ENCODE assay signal across 9 mouse cellular contexts in genomic region chr9:59680534-59680875, GRCm38 (mm10). TPM values are rescaled to one million over a fixed set of nuclear protein-coding genes. Genes with fewer than 3 reads are reported as not detected.
DNase-seq lines count a peak whose midpoint lies in the region; ATAC-seq lines count a peak whose summit lies in the region.
"Had no signal": no experiment of that assay in that cellular context is flagged by ENCODE, and none has a peak within 500 bp of the region (broad histone marks: within the 10 kb centered on the region; RNA-seq: fewer than 3 reads in every experiment).

No protein-coding gene starts in this region.

- WGBS in heart, embryonic 11.5 days (ENCODE audit: insufficient replicate concordance): 8% methylated on average over 16 of the region's 16 CpGs
- WGBS in liver, embryonic 12.5 days (ENCODE audit: insufficient replicate concordance): 25% methylated on average over 16 of the region's 16 CpGs

- peaks cover 8% of the 10 kb centered on the region; the same call in 1 of the 2 replicates for H3K4me1 ChIP-seq in heart, embryonic 11.5 days (ENCODE audit: control insufficient read depth, insufficient read depth, low read length)
- H3K4me1 ChIP-seq in liver, embryonic 12.5 days: peaks cover 14% of the 10 kb centered on the region

- peak overlapping the region; percentile 45 for H3K4me3 ChIP-seq in heart, embryonic 11.5 days (ENCODE audit: low read depth, low read length)
- peak overlapping the region; percentile 52 for H3K4me3 ChIP-seq in liver, embryonic 12.5 days

- H3K4me2 ChIP-seq in heart, embryonic 11.5 days: peak overlapping the region; percentile 96
- peak overlapping the region; percentile 84 for H3K4me2 ChIP-seq in liver, embryonic 12.5 days

- DNase-seq in heart, postnatal 25 days (ENCODE audit: low spot score): no peak
- peak; percentile 50 for DNase-seq in urinary bladder, postnatal 14 days (ENCODE audit: low spot score)
- no peak for DNase-seq in urinary bladder, adult 2 months (ENCODE audit: low spot score)
- DNase-seq in yolk sac, embryonic 10.5 days (ENCODE audit: low spot score): peak; percentile 44
- DNase-seq in adrenal gland, adult 2 months: no peak
- no peak for DNase-seq in ovary, postnatal 14 days (ENCODE audit: low spot score)

- peak overlapping the region; percentile 52 for H3K9ac ChIP-seq in heart, embryonic 11.5 days (ENCODE audit: low read depth, low read length)
- H3K9ac ChIP-seq in liver, embryonic 12.5 days: no peak overlapping the region

- ATAC-seq in heart, embryonic 11.5 days (replicated peaks; ENCODE audit: insufficient number of reproducible peaks, low FRiP score, low TSS enrichment): 0 out of 2 replicates have a peak, but pooled peaks have one; percentile 3
- no peak for ATAC-seq in liver, embryonic 12.5 days

- H3K27me3 ChIP-seq in heart, embryonic 11.5 days (ENCODE audit: control insufficient read depth, insufficient read depth, low read length): peaks cover 18% of the 10 kb centered on the region
- peaks cover 53% of the 10 kb centered on the region for H3K27me3 ChIP-seq in liver, embryonic 12.5 days (replicated peaks)

- intact Hi-C loops in heart, postnatal 25 days (cut with DNase I): no loop called here

- no peak overlapping the region for H3K27ac ChIP-seq in heart, embryonic 11.5 days (ENCODE audit: low read depth, low read length)
- H3K27ac ChIP-seq in liver, embryonic 12.5 days: no peak overlapping the region

- H3K36me3 ChIP-seq in heart, embryonic 11.5 days (ENCODE audit: control insufficient read depth, insufficient read depth, low read length): peaks cover 20% of the 10 kb centered on the region
- H3K36me3 ChIP-seq in liver, embryonic 12.5 days: peaks cover 33% of the 10 kb centered on the region

- H3K9me3 ChIP-seq in heart, embryonic 11.5 days (replicated peaks; ENCODE audit: control insufficient read depth, low read length): no peaks in the 10 kb centered on the region
- H3K9me3 ChIP-seq in liver, embryonic 12.5 days (replicated peaks): no peaks in the 10 kb centered on the region

RNA-seq across cellular contexts. Expression of gene Gramd2, which starts 0.6 kb away (rescaled TPM):
- polyA plus RNA-seq in heart, embryonic 11.5 days (2014; fragmentation: Nextera tagmentation; extraction: Ambion mirVana): 0.14 and 0.31 TPM in 2 replicates
- not detected for total RNA-seq in heart, postnatal 25 days (2021)
- 5.0 and 6.3 TPM in 2 replicates for polyA plus RNA-seq in urinary bladder, adult 2 months (2012; rRNA removed)
- polyA plus RNA-seq in liver, embryonic 12.5 days (2016; fragmentation: Nextera tagmentation; extraction: Ambion mirVana): 0.04 and 0.07 TPM in 2 replicates
- under 1 TPM in 1 of 2 experiments, not detected in 1; 0.40 TPM for total RNA-seq in adrenal gland, adult 2 months (2021)
- 0.09 and 0.17 TPM in 2 replicates for polyA plus RNA-seq in adrenal gland, adult 2 months (2012; rRNA removed)
- total RNA-seq: common myeloid progenitor, adult 5-6 weeks had no signal

RNA-seq across cellular contexts. Expression of gene Pkm, which starts 24.3 kb away (rescaled TPM):
- polyA plus RNA-seq in heart, embryonic 11.5 days (2014; fragmentation: Nextera tagmentation; extraction: Ambion mirVana): 1,555 and 1,889 TPM in 2 replicates
- 1,000 to 10,000 TPM; 1,181 to 1,232 TPM for total RNA-seq in heart, postnatal 25 days (2021)
- 888 and 1,061 TPM in 2 replicates for polyA plus RNA-seq in urinary bladder, adult 2 months (2012; rRNA removed)
- polyA plus RNA-seq in liver, embryonic 12.5 days (2016; fragmentation: Nextera tagmentation; extraction: Ambion mirVana): 439 and 489 TPM in 2 replicates
- 100 to 1,000 TPM; 766 to 872 TPM for total RNA-seq in adrenal gland, adult 2 months (2021)
- polyA plus RNA-seq in adrenal gland, adult 2 months (2012; rRNA removed): 1,274 and 1,388 TPM in 2 replicates

Comparison
In these comparisons a context has a peak if more than half of its experiments do, and no peak if none do; other contexts are left out.
1. DNase-seq: peak in urinary bladder, postnatal 14 days (single experiment) and yolk sac, embryonic 10.5 days (single experiment); none in heart, postnatal 25 days (single experiment), urinary bladder, adult 2 months (single experiment), adrenal gland, adult 2 months (single experiment) and ovary, postnatal 14 days (single experiment).